Mouse (Mus musculus): ENCODE results near the gene Tox2. TPM values are rescaled to one million over a fixed set of nuclear protein-coding genes. Genes with fewer than 3 reads are reported as not detected.
A peak's percentile ranks its signal among the peaks of the same experiment; 100 is the strongest.

Gene Tox2
- polyA plus RNA-seq, 1 experiment from 2014 or later = 0.69 TPM

DNA sequence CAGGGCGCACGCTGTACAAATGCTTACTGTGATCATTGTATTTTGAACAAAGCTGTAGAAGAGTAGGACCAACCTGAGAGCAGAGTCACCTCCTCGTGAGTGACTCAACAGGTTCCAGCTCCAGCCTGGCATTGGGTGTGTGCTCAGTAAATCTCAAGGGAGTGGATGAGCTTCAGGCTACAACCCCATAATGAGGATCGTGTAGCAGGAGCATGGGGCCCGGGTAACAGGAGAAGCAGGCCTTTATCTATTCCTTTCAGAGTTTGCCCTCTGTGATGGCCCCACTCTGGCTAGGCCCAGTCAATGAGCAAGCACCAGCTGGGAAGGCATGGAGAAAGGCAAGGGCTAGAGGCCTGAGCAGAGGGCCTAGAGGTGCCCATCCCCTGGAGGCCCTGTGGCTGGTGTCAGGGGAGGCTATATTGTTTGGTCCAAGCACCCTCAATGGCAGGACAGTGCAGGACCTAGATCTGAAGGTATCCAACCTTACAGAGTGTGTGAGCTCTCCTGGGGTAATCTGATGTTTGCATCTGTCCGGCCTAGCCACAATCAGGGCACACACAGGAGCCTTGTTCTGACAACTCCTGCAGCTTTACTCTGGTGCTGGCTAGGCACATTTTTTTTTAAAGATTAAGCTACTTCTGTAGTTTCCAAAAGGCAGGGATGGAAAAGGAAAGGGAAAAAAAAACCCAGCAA, 58.6 kb downstream of the Tox2 start:
- no peak overlapping the region for H3K27ac ChIP-seq (replicated peaks)
- H3K4me2 ChIP-seq = no peak overlapping the region
- peak; percentile 87 for ATAC-seq (ENCODE audit: insufficient read depth)
- no peak overlapping the region for H3K4me3 ChIP-seq (replicated peaks)
- no peaks in the 10 kb centered on the region; the same call in 1 of the 2 replicates for H3K27me3 ChIP-seq
- no peak overlapping the region for H3K9ac ChIP-seq
- no peaks in the 10 kb centered on the region for H3K36me3 ChIP-seq (replicated peaks)
- H3K9me3 ChIP-seq (replicated peaks) = no peaks in the 10 kb centered on the region
- H3K4me1 ChIP-seq (replicated peaks) = peaks cover 16% of the 10 kb centered on the region
- WGBS (ENCODE audit: insufficient replicate concordance) = 42% methylated on average over 6 of the region's 6 CpGs

DNA sequence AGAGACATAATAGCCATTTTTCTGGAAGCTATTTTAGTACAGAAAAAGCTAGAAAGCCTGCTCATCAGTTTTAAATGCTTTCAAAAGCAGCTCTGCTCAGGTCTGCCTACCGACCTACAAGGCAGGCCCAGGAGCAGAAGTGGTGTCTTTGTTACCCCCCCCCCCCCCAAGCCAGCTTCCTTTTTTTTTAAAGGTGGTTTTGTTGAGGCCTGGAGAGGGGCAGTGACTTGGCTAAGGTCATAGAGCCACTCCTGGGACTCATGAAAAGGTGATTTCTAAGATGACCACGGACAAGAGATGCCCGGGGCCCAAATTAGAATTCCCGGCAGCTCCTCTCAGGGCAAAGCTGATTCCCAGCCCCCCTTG, 59.1 kb downstream of the Tox2 start:
- ATAC-seq (ENCODE audit: insufficient read depth) = no peak

DNA sequence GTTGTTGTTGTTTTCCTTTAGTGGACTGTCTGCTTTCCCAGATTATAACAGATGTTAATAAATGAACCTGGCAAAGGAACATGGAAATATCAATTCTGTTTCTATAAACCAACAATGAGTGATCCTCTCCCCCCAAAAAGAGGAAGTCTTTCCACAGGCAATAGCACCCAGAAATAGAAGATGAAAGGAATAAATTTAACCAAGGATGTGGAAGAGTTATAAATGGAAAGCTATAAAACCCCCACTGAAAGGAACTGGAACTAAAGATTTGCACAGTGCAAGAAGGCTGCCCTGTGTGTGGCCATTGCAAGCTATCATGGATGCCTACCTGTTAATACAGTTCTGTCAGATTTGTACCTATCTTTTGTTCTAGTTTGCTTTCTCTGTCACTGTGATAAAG, 64.2 kb downstream of the Tox2 start:
- Histone ChIP-seq H3K27me3 (no peaks in the 10 kb centered on the region), H3K4me2 (no peak overlapping the region), H3K9ac (no peak overlapping the region), H3K27ac (replicated peaks) (no peak overlapping the region), H3K9me3 (replicated peaks) (no peaks in the 10 kb centered on the region), H3K36me3 (replicated peaks) (no peaks in the 10 kb centered on the region), H3K4me3 (replicated peaks) (no peak overlapping the region), H3K4me1 (replicated peaks) (0 out of 2 replicates have a peak, but pooled peaks cover 4% of the 10 kb centered on the region)
- no peak for ATAC-seq (ENCODE audit: insufficient read depth)

More for the DNA sequence above, 59.1 kb downstream of the Tox2 start:
- 51% methylated on average over 4 of the region's 4 CpGs for WGBS (ENCODE audit: insufficient replicate concordance)
- H3K9me3 ChIP-seq (replicated peaks) = no peaks in the 10 kb centered on the region
- no peak overlapping the region for H3K4me3 ChIP-seq (replicated peaks)
- H3K4me1 ChIP-seq (replicated peaks) = peaks cover 16% of the 10 kb centered on the region
- no peak overlapping the region; the same call in 1 of the 2 replicates for H3K4me2 ChIP-seq
- no peaks in the 10 kb centered on the region for H3K36me3 ChIP-seq (replicated peaks)
- no peak overlapping the region for H3K9ac ChIP-seq
- H3K27me3 ChIP-seq = no peaks in the 10 kb centered on the region
- H3K27ac ChIP-seq (replicated peaks) = no peak overlapping the region

DNA sequence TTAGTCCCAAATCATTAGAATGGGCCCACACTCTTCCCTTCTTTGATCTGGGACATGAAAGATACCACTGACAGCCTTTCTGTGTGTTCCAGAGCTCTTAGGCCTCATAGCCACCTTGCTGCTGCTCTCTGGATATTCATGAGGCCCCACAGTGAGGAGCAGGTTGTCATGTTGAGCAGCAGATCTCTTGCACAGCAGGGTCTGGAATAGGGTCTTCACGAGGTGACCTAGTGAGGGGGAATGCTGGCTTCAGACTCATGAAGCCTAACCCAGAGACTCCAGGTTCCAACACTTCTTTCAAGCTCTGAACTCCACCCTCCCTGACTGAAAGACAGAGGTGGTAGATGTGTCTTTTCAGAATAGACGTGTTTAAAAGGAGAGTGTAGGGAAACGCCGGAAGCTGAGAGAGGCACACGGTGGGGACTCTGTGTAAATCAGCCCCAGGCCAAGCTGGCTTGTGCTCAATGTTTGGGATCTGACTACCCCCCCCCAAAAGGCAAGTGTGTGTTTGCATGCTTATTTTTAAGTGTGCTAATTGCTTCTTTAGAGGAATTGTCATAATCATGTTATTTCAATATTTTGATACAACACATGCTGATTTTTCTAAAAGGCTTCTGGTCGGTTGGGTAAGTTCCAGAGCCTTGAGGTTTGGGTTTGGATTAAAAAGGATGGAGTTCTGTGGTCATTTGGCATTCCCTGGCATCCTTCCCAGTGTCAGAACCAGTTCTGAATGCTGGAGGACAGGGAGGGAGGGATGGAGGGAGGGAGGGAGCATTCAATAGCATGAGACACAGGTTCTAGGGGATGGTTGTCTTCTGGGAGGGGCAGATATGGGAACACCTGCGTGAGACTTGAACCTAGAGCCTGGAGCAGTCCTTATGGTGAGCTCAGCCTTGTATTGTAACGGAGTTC, 68.9 kb downstream of the Tox2 start:
- Histone ChIP-seq H3K9ac (no peak overlapping the region), H3K4me1 (replicated peaks) (no peaks in the 10 kb centered on the region), H3K27ac (replicated peaks) (no peak overlapping the region), H3K27me3 (no peaks in the 10 kb centered on the region), H3K9me3 (replicated peaks) (no peaks in the 10 kb centered on the region), H3K4me3 (replicated peaks) (no peak overlapping the region), H3K36me3 (replicated peaks) (no peaks in the 10 kb centered on the region), H3K4me2 (no peak overlapping the region)
- ATAC-seq (ENCODE audit: insufficient read depth) = no peak
- whole genome bisulfite sequencing (ENCODE audit: insufficient replicate concordance) = 56% methylated on average over 8 of the region's 8 CpGs

DNA sequence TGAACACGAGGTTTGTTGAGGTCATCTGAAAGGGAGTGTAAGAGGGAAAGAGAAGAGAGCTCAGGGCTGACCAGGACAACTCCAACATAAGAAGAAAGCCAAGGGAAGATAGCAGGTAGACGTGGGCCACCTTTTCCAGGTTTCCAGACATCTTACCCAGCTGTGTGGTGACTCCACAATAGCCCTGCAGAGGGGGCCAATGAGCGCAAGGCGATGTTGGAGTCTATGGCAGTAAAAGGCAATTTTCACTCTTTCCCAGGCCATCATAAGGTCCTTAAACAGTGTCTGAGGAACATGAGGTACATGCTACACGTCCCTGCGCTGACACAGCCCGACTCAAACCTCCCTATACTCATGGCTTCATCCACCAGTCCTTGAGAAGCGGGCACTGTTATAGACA, 70.9 kb downstream of the Tox2 start:
- H3K4me1 ChIP-seq (replicated peaks) = no peaks in the 10 kb centered on the region
- H3K9ac ChIP-seq = no peak overlapping the region
- H3K9me3 ChIP-seq (replicated peaks) = no peaks in the 10 kb centered on the region
- no peak for ATAC-seq (ENCODE audit: insufficient read depth)
- 0 out of 2 replicates have a peak, but pooled peaks cover 4% of the 10 kb centered on the region for H3K27me3 ChIP-seq
- 52% methylated on average over 8 of the region's 8 CpGs for WGBS (ENCODE audit: insufficient replicate concordance)
- no peaks in the 10 kb centered on the region for H3K36me3 ChIP-seq (replicated peaks)
- H3K27ac ChIP-seq (replicated peaks) = no peak overlapping the region
- no peak overlapping the region for H3K4me3 ChIP-seq (replicated peaks)
- no peak overlapping the region for H3K4me2 ChIP-seq

DNA sequence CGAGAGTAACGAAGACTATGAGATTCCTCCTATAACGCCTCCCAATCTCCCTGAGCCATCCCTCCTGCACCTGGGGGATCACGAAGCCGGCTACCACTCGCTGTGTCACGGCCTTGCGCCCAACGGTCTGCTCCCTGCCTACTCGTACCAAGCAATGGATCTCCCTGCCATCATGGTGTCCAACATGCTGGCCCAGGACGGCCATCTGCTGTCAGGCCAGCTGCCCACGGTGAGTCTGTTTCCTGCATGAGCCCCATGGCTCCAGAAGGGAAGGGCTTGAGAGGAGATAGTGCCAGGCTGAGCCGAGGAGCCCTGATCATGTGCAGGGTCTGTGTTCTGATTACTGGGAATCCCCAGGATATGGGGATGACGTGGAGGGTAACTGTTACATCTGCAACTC, 73.1 kb downstream of the Tox2 start:
- no peak overlapping the region for H3K27ac ChIP-seq (replicated peaks)
- 60% methylated on average over 14 of the region's 14 CpGs for WGBS (ENCODE audit: insufficient replicate concordance)
- ATAC-seq (ENCODE audit: insufficient read depth) = no peak

DNA sequence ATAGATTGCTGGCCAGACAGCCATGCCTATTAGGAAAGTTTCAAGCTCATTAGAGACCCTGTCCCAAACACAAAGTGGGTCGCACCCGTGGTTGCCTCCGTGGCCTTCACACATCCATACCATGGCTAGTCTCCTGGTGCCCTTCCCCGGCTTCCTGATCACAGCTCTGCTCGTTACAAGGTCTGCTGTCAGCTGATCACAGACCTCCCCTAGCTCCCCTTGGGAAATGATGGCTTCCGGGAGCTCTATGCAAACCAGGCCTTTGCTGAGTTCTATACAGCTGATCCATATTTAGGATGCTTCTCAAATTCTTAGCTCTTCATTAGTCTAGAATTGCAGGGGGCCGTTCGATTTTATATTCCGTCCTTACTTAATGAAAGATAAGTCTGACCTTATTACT, 75.1 kb downstream of the Tox2 start:
- no peak overlapping the region for H3K9ac ChIP-seq
- H3K4me1 ChIP-seq (replicated peaks) = peaks cover 2% of the 10 kb centered on the region; the same call in 1 of the 2 replicates
- H3K4me2 ChIP-seq = no peak overlapping the region
- no peak overlapping the region for H3K27ac ChIP-seq (replicated peaks)
- H3K27me3 ChIP-seq = peaks cover 13% of the 10 kb centered on the region; the same call in 1 of the 2 replicates
- no peak overlapping the region for H3K4me3 ChIP-seq (replicated peaks)
- ATAC-seq (ENCODE audit: insufficient read depth) = no peak
- no peaks in the 10 kb centered on the region for H3K9me3 ChIP-seq (replicated peaks)
- H3K36me3 ChIP-seq (replicated peaks) = no peaks in the 10 kb centered on the region
- 45% methylated on average over 9 of the region's 9 CpGs for WGBS (ENCODE audit: insufficient replicate concordance)

More for the DNA sequence above, 73.1 kb downstream of the Tox2 start:
- Histone ChIP-seq H3K27me3 (peaks cover 13% of the 10 kb centered on the region; the same call in 1 of the 2 replicates), H3K4me1 (replicated peaks) (no peaks in the 10 kb centered on the region), H3K36me3 (replicated peaks) (no peaks in the 10 kb centered on the region), H3K9ac (no peak overlapping the region), H3K9me3 (replicated peaks) (no peaks in the 10 kb centered on the region), H3K4me3 (replicated peaks) (no peak overlapping the region), H3K4me2 (no peak overlapping the region)

DNA sequence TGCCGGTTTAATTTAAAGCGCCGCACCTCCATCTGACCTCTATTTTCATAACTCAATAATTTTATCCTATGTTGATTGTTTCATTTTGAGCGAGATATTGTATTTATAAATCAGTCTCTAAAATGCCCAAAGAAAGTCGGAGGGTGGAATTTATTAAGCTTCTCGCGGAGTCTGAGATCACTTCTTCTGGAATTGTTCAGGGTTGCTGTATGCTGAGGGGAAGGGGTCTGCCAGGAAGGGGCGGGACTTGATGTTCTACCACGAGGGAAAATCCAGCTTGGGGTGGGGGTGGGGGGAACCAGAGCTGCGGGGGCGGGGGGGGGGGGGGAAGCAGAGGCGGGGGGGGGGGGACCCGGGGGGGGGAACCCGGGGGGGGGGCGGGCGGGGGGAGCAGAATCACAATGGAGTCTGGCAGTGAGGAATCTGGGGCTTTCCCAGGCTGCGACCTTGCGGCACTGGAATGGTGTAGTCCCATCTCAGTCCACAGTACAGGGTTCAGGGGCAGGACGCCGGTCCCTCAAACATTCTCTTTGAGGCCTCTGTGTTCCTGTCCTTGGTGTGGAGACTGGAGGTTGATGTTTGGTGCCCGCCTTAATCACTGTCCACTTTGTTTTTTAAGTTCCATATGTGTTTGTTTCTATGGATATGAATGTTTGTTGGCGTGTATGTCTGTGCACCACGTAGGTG, 77.9 kb downstream of the Tox2 start:
- ATAC-seq (ENCODE audit: insufficient read depth) = no peak
- no peak overlapping the region for H3K4me3 ChIP-seq (replicated peaks)
- H3K9me3 ChIP-seq (replicated peaks) = no peaks in the 10 kb centered on the region
- no peaks in the 10 kb centered on the region for H3K36me3 ChIP-seq (replicated peaks)
- peaks cover 2% of the 10 kb centered on the region; the same call in 1 of the 2 replicates for H3K4me1 ChIP-seq (replicated peaks)
- no peak overlapping the region for H3K4me2 ChIP-seq
- H3K9ac ChIP-seq = no peak overlapping the region
- H3K27me3 ChIP-seq = peaks cover 13% of the 10 kb centered on the region; the same call in 1 of the 2 replicates
- H3K27ac ChIP-seq (replicated peaks) = no peak overlapping the region
- WGBS (ENCODE audit: insufficient replicate concordance) = 44% methylated on average over 16 of the region's 23 CpGs

DNA sequence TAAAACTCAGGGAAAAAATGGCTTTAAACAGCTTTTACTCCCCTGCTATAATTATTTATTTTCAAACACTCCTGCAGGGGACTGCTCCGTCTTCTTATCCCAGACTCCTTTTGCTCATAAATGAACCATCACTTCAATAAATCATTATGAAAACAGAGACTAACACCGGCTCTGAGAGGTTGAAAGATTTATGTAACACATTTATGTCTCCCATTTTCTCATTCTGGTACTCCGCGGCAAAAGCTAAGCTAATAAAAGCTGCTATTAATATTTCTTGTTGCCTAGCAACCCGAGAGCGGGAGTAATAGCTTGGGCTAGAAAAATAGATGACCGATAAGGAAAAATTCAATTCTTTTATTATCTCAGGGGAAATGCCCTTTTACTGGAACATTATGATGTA, 81.9 kb downstream of the Tox2 start:
- Histone ChIP-seq H3K9me3 (replicated peaks) (no peaks in the 10 kb centered on the region), H3K4me2 (no peak overlapping the region), H3K27me3 (peaks cover 25% of the 10 kb centered on the region), H3K9ac (no peak overlapping the region), H3K27ac (replicated peaks) (no peak overlapping the region), H3K4me3 (replicated peaks) (no peak overlapping the region), H3K4me1 (replicated peaks) (peaks cover 6% of the 10 kb centered on the region; the same call in 1 of the 2 replicates), H3K36me3 (replicated peaks) (no peaks in the 10 kb centered on the region)
- ATAC-seq (ENCODE audit: insufficient read depth) = no peak
- WGBS (ENCODE audit: insufficient replicate concordance) = 57% methylated on average over 7 of the region's 7 CpGs

DNA sequence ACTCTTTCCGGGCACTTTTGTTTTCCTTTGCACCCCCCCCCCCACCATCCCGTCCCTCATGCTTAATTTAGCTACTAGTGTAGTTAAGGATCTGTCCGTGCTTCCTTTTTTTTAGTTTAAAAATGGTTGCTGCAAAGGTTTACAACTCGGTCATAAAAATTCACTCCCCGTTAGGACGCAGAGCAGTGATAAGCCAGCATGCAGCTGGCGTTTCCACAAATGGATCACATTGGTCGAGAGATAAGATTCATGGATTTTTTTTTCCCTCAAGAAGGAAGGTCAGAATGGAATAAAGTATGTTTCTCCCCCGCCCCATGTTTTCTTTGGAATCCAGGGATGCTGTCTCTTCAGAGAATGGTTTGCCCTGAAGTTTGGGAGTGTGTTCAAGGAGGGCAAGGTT, 82.4 kb downstream of the Tox2 start:
- 9% methylated on average over 9 of the region's 9 CpGs for WGBS (ENCODE audit: insufficient replicate concordance)
- Histone ChIP-seq H3K4me1 (replicated peaks) (peaks cover 6% of the 10 kb centered on the region; the same call in 1 of the 2 replicates), H3K36me3 (replicated peaks) (no peaks in the 10 kb centered on the region), H3K9me3 (replicated peaks) (no peaks in the 10 kb centered on the region), H3K4me3 (replicated peaks) (no peak overlapping the region), H3K9ac (no peak overlapping the region), H3K27me3 (peaks cover 27% of the 10 kb centered on the region), H3K4me2 (no peak overlapping the region), H3K27ac (replicated peaks) (no peak overlapping the region)
- no peak for ATAC-seq (ENCODE audit: insufficient read depth)

DNA sequence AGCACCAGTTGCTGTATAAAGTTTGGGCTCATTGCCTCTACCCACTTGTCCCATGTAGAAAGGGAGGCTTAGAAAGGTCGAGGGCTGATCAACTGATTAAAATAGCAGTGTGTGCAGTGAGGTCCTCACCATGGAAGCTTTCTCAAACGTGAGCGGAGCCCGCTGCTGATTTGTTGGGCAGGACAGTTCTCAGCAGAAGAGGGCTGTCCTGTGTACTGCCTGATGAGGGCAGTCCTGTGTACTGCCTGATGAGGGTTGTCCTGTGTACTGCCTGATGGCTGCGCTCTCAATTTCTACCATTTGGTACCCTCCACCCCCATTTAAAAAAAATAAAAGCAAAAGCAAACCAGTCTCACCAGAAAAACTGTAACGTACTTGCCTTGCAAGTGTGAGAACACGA, 82.8 kb downstream of the Tox2 start:
- H3K36me3 ChIP-seq (replicated peaks) = no peaks in the 10 kb centered on the region
- H3K4me1 ChIP-seq (replicated peaks) = peaks cover 6% of the 10 kb centered on the region; the same call in 1 of the 2 replicates
- WGBS (ENCODE audit: insufficient replicate concordance) = 27% methylated on average over 7 of the region's 7 CpGs
- no peak overlapping the region for H3K27ac ChIP-seq (replicated peaks)
- ATAC-seq (ENCODE audit: insufficient read depth) = no peak
- H3K4me3 ChIP-seq (replicated peaks) = no peak overlapping the region
- no peak overlapping the region for H3K4me2 ChIP-seq
- H3K9ac ChIP-seq = no peak overlapping the region
- H3K27me3 ChIP-seq = peaks cover 30% of the 10 kb centered on the region
- H3K9me3 ChIP-seq (replicated peaks) = no peaks in the 10 kb centered on the region
